Mouse (Mus musculus): Measurements from ENCODE around the gene Exosc9. TPM values are rescaled to one million over a fixed set of nuclear protein-coding genes. Genes with fewer than 3 reads are reported as not detected.

Gene Exosc9
- total RNA-seq (2023) = 28.9 TPM

GRCm38 (mm10) chr3:36552406-36553047 is at the start of gene Exosc9:
TSS of gene Exosc9 (plus strand) at chr3:36552606.

DNA sequence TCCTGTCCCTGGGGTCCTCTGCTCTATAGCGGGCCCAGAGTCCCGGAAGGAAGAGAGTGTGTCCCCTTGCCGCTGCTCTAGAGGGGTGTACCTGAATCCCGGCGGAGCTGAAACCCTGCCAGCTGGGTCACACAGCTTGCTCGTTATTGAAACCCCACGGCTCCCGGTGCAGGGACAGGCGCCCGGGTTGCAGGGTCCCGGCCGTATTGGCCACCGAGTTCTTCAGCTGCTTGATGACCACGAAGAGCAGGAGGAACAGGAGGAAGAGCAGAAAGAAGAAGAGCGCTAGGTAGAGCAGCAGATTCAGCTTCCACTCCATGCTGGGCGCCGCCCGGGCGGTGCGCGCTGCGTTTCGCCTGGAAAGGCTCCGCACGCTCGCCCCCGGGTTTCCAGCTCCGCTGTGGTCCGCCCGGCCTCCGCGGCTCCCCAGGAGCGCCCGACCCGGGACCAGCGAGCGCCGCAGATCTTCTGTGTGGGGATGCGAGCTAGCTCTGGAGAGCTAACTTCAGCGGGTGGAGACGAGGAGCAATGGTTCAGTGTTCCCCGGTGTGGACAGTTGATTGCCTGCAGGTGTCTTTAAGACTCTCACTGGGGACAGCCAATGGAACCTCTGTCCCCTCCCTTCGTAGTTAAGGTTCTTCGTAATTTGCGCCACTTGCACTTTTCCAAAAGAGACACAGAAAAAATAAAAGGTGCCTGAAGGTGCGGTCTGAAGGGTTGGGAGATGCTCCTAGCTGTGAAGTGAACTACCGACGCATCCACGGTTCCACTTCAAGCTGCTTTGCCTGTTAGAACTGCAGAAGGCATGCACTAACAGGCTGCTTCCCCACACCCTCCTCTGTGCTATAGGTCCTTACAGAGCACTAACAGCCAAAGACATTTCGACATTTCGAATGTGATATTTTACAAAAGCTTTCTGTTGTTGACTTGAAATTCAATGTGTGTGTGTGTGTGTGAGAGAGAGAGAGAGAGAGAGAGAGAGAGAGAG is 31.0 kb upstream of the Exosc9 start, which contains the start of gene Gm11549:
Gm11549 (minus strand) TSS at position 741 of the 988 bp plus-strand sequence.

DNA sequence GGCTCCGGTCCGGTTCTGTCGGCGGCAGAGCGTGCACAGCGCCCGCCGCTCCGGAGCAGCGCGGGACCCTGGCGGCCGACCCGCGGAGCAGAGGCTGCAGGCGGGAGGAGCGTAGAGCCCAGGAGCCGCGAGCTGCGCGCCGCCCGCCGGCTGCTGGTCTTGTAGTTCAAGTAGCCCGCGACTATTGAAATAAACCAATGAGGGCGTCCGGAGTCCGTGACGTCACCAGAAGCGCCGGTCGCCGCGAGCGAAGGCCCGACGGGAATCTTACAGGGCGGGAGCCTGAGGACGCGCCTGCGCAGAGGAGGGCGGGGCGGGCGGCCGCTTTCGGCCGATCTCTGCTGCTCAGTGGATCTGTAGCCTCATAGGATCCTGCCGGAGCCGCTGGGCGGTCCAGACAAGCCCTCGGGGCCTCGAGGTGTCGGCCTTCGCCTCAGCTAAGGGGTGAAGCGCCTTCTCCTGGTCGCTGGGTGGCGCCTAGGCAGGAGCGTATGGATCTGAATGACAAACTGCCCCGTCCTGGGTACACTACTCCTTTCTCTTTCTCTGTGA is 19.5 kb downstream of the Exosc9 start, which contains the start of gene Ccna2:
Ccna2 (minus strand) TSS at position 324 of the 552 bp plus-strand sequence.

GRCm38 (mm10) chr3:36613202-36613907 is 60.9 kb downstream of the Exosc9 start, which contains the start of gene Bbs7:
TSS of gene Bbs7 (minus strand) at chr3:36613477.

Other genes with a start within 250 kb of the Exosc9 start
- gene Anxa5, start 76.7 kb upstream of the Exosc9 start, total RNA-seq (2023) = 65.2 TPM
- gene 1810062G17Rik, start 76.7 kb upstream of the Exosc9 start, total RNA-seq (2023) = 2.2 TPM
- gene Gm11549, start 30.8 kb upstream of the Exosc9 start, total RNA-seq (2023) = not detected
- 1.3 TPM for gene Ccna2, start 19.5 kb downstream of the Exosc9 start, total RNA-seq (2023)
- 0.53 TPM for gene Bbs7, start 60.9 kb downstream of the Exosc9 start, total RNA-seq (2023)
- not detected for gene Trpc3, start 137.6 kb downstream of the Exosc9 start, total RNA-seq (2023)